Mouse (Mus musculus) embryonic fibroblast, embryonic 13.5 days (primary cell): ENCODE measurements around the gene 9230112D13Rik. TPM values are rescaled to one million over a fixed set of nuclear protein-coding genes. Genes with fewer than 3 reads are reported as not detected.

Source experiments
- H3K27ac ChIP-seq: 2 replicates; pipeline ENCODE4 v1.5.1; 2012; ENCODE audit warnings: low read length, control low read depth, inconsistent platforms; ENCODE audit not compliant: insufficient read depth
- H3K4me1 ChIP-seq: 2 replicates; pipeline ENCODE4 v1.6.1; 2011; ENCODE audit warnings: low read length; ENCODE audit not compliant: control insufficient read depth, insufficient read depth
- H3K4me3 ChIP-seq: 2 replicates; pipeline ENCODE4 v1.5.1; 2011; ENCODE audit warnings: mild to moderate bottlenecking, control low read depth, low read length; ENCODE audit not compliant: insufficient read depth
- CTCF ChIP-seq: IDR thresholded peaks from 2 replicates; pipeline ENCODE4 v1.5.1; 2011; ENCODE audit warnings: mild to moderate bottlenecking, control low read depth, low read length, moderate library complexity, borderline replicate concordance; ENCODE audit not compliant: insufficient read depth
- POLR2A ChIP-seq: IDR thresholded peaks from 2 replicates; pipeline ENCODE4 v1.6.1; 2011; ENCODE audit warnings: low read depth, mild to moderate bottlenecking, control low read depth, low read length, moderate library complexity
- polyA plus RNA-seq: library from polyadenylated mRNA; stranded (reverse); fragments of >200 nt; gene quantifications from 2 replicates; pipeline ENCODE4 v1.2.4, GENCODE M21; 2011; ENCODE audit warnings: low read depth; ENCODE audit not compliant: missing spikeins, insufficient read length

The 9230112D13Rik gene
- polyA plus RNA-seq, 1 experiment = not detected

GRCm38 (mm10) chr14:34502475-34503324 lies 19.9 kb downstream of the 9230112D13Rik start:
- peaks cover 6% of the 10 kb centered on the region for H3K4me1 ChIP-seq
- H3K4me3 ChIP-seq = peak overlapping the region; percentile 99
- peak overlapping the region; percentile 97 for H3K27ac ChIP-seq
- no peak for TF ChIP-seq CTCF
- TF ChIP-seq POLR2A = peak; percentile 29

GRCm38 (mm10) chr14:34501804-34502474 lies 20.7 kb downstream of the 9230112D13Rik start:
- Histone ChIP-seq H3K4me3 (peak overlapping the region; percentile 99), H3K27ac (peak overlapping the region; percentile 92), H3K4me1 (peaks cover 6% of the 10 kb centered on the region)
- TF ChIP-seq POLR2A = peak; percentile 26
- no peak for TF ChIP-seq CTCF

- H3K4me1 ChIP-seq = peaks cover 6% of the 10 kb centered on the region
- peak overlapping the region; percentile 99 for H3K4me3 ChIP-seq
- H3K27ac ChIP-seq = peak overlapping the region; percentile 92
- TF ChIP-seq CTCF = no peak
- TF ChIP-seq POLR2A = no peak
Observed at GRCm38 (mm10) chr14:34501447-34501803, 21.2 kb downstream of the 9230112D13Rik start.

GRCm38 (mm10) chr14:34500309-34500708 lies 22.3 kb downstream of the 9230112D13Rik start:
- peak overlapping the region; percentile 61 for H3K4me3 ChIP-seq

GRCm38 (mm10) chr14:34499664-34500063 lies 22.9 kb downstream of the 9230112D13Rik start:
- H3K4me1 ChIP-seq = peaks cover 13% of the 10 kb centered on the region
- TF ChIP-seq CTCF = no peak
- TF ChIP-seq POLR2A = no peak
- H3K27ac ChIP-seq = no peak overlapping the region
- peak overlapping the region; percentile 61; the same call in 1 of the 2 replicates for H3K4me3 ChIP-seq

More at GRCm38 (mm10) chr14:34500309-34500708, 22.3 kb downstream of the 9230112D13Rik start:
- TF ChIP-seq POLR2A (no peak), CTCF (no peak)
- H3K27ac ChIP-seq = no peak overlapping the region
- peaks cover 13% of the 10 kb centered on the region for H3K4me1 ChIP-seq

- Histone ChIP-seq H3K27ac (no peak overlapping the region), H3K4me1 (peaks cover 13% of the 10 kb centered on the region), H3K4me3 (no peak overlapping the region)
- TF ChIP-seq CTCF = no peak
- TF ChIP-seq POLR2A = no peak
Observed at GRCm38 (mm10) chr14:34497346-34497745, 25.3 kb downstream of the 9230112D13Rik start.

GRCm38 (mm10) chr14:34493682-34494081 lies 28.9 kb downstream of the 9230112D13Rik start:
- TF ChIP-seq POLR2A = no peak
- TF ChIP-seq CTCF = no peak
- no peak overlapping the region for H3K4me3 ChIP-seq
- H3K4me1 ChIP-seq = peaks cover 15% of the 10 kb centered on the region
- H3K27ac ChIP-seq = no peak overlapping the region

- TF ChIP-seq CTCF (no peak), POLR2A (no peak)
- no peak overlapping the region for H3K4me3 ChIP-seq
- peaks cover 15% of the 10 kb centered on the region for H3K4me1 ChIP-seq
- H3K27ac ChIP-seq = no peak overlapping the region
Observed at GRCm38 (mm10) chr14:34492688-34493087, 29.9 kb downstream of the 9230112D13Rik start.

- Histone ChIP-seq H3K27ac (no peak overlapping the region), H3K4me3 (no peak overlapping the region), H3K4me1 (peaks cover 13% of the 10 kb centered on the region)
- no peak for TF ChIP-seq CTCF
- no peak for TF ChIP-seq POLR2A
Observed at GRCm38 (mm10) chr14:34490965-34491364, 31.6 kb downstream of the 9230112D13Rik start.

- TF ChIP-seq CTCF = no peak
- TF ChIP-seq POLR2A = no peak
- Histone ChIP-seq H3K4me3 (no peak overlapping the region), H3K27ac (no peak overlapping the region), H3K4me1 (peaks cover 8% of the 10 kb centered on the region; the same call in 1 of the 2 replicates)
Observed at GRCm38 (mm10) chr14:34489928-34490327, 32.7 kb downstream of the 9230112D13Rik start.
